Mouse (Mus musculus): Measurements from ENCODE around the gene 2510039O18Rik.

Gene 2510039O18Rik

GRCm38 (mm10) chr4:147936331-147936954 lies 4.3 kb upstream of the 2510039O18Rik start, which contains the start of gene Plod1:
TSS of gene Plod1 (minus strand) at chr4:147936767.
- DNase-seq (ENCODE audit: low spot score in 2 of 2): peak; percentile 52 to 72

DNA sequence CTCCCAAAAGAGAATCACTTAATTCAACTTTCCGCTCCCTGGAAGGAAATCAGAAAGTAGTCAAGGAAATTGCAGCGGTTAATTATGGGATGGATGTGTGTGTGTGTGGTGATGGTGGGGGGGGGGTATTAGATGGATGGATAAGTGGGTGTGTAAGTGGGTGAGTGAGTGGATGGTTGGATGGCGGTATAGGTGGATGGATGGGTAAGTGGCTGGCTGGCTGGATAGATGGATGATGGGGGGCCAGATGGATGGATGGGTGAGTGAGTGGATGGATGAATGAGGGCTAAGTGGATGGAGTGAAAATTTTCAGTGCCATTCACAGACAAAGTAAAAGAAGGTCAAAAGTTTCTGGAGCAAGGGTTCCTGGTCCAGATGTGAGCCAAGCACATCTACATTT lies 3.7 kb upstream of the 2510039O18Rik start:
- no peak for DNase-seq (ENCODE audit: low spot score in 2 of 2)

GRCm38 (mm10) chr4:147937486-147937885 lies 3.2 kb upstream of the 2510039O18Rik start:
- no peak for DNase-seq (ENCODE audit: low spot score in 2 of 2)

DNA sequence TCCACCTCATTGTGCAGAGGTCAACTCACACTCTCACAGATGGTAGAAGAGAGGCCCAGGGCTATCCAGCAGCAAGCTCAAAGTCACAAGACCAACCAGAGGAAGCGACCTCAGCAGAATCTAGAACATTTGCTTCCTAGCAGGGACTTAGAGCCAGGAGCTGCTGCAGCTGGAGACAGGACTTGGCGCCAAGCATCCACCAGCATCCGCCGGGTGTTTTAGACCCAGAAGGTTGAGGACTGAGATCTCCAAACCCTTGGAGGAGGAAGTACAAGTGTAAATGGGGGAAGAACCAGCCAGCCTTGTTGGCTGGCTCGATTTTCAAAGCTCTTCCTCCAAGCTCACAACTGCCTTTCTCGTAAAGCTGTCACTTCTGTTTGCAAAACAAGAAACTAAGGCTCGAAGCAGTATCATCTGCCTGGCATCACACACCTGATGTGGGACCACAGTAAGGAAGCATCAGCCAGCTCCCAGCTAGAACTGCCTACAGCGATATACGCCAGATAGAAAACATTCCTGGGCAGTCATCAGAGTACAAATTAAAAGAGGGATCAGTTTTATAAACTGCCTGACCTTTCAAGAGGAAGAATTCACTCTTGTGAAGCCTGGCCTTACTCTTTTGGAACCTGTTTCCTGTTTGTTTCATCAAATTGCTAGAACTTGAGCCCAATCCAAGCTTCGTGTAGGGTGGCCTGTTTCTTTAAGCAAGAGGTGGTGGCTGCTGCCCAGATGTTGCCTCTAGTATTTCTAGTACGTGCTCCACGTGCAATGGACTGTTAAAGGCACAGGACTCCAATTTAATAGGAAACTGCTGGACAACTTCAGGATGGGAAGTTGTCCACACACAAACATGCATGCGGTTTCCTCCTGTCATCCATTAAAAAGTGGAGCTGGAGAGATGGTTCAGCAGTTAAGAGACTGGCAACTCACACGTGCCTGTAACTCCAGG lies 2.3 kb upstream of the 2510039O18Rik start:
- DNase-seq (ENCODE audit: low spot score in 2 of 2): no peak

- no peak for DNase-seq (ENCODE audit: low spot score in 2 of 2)
Observed at GRCm38 (mm10) chr4:147940111-147940510, 584 bp upstream of the 2510039O18Rik start.

DNA sequence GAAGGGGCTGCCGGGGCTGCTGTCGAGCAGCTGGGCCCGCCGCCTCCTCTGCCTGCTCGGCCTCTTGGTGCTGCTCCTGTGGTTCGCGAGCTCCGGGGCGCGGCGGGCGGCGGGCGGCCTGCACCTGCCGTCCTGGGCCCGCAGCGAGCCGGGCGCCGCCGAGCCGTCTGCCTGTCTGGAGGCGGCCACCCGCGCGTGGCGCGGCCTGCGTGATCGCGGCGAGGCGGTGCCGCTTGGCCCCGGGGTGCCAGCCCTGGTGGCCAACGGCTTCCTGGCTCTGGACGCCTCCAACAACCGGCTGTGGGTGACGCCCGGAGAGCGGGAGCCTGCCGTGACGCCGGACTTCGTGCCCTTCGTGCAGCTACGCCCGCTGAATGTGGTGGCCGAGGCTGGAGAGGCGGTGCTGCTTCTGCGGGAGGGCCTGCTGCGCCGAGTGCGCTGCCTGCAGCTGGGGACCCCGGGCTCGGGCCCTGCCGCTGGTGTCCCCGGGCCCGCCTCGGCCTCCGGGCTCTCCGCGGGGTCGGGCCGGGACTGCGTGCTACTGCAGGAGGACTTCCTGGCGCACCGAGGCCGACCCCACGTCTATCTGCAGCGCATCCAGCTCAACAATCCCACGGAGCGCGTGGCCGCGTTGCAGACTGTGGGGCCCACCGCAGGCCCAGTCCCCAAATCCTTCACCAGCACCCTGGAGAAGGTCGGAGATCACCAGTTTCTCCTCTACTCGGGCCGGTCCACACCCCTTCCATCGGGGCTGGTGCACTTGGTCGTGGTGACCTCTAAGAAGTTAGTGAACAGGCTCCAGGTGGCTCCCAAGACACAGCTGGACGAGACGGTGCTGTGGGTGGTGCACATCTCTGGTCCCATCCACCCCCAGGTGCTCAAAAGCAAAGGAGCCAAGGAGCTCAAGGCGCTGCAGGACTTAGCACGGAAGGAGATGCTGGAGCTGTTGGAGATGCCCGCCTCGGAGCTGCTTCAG lies 638 bp downstream of the 2510039O18Rik start:
- DNase-seq (ENCODE audit: low spot score in 2 of 2): peak; percentile 37 to 56

- no peak for DNase-seq (ENCODE audit: low spot score in 2 of 2)
Observed at GRCm38 (mm10) chr4:147943005-147943404, 2.3 kb downstream of the 2510039O18Rik start.

DNA sequence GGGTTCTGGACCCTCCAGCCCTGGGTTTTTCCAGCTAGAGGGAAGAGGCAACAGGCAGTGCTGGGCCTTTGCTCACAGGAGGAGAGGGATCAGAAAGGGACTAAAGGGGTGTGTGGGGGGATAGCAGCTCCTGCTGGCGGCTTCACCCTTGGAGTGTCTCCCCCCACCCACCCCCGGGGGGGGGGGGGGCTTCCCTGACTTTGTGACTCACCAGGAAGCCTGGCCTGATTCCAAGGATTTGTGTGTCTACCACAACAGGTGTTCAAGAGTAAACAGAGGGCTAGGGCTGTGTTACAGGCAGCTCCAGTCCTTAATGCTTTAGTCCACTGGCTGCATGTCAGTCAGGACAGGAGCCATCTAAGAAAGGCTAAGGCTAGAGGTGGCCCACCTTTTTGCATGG lies 6.8 kb downstream of the 2510039O18Rik start:
- no peak for DNase-seq (ENCODE audit: low spot score in 2 of 2)

DNA sequence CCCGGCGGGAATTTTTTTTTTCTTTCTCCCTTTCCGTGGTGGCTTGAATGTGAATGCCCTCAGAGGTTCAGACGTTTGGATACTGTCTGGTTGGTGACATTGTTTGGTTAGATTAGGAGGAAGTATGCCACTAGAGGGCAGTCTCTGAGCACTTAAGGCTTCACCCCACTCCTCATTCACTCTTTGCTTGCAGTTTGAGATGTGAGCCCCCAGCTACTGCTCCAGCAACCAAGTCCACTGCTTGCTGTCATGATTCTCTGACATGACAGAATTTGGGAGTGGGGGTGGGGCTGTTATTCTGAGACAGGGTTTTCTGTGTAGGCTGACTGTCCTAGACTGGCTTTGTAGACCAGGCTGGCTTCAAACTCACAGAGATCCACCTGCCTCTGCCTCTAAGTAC lies 12.9 kb downstream of the 2510039O18Rik start:
- peak in 1 of 2 experiments; percentile 51 for DNase-seq (ENCODE audit: low spot score in 2 of 2)

- no peak for DNase-seq (ENCODE audit: low spot score in 2 of 2)
Observed at GRCm38 (mm10) chr4:147957141-147957540, 16.4 kb downstream of the 2510039O18Rik start.

GRCm38 (mm10) chr4:147959881-147960831 lies 19.5 kb downstream of the 2510039O18Rik start:
- peak; percentile 26 to 64 for DNase-seq (ENCODE audit: low spot score in 2 of 2)

DNA sequence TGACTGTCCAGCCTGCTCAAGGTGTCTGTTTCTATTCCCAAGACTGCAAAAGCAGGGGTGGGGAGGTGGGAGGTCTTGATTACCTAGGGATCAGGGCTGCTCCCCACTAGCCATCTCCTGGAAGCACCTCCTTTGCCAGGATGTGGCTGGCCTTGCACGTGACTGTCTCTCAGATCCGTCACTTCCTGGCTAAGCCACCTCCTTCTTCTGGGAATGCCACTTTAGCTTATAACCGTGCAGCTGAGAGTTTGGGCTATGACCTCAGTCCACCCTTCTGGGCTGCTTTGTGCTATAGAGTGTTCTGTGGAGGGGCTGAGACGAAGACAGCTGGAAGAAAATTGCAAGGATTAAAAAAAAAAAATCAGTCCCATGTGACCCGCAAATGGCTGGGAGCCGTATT lies 22.1 kb downstream of the 2510039O18Rik start:
- no peak for DNase-seq (ENCODE audit: low spot score in 2 of 2)

GRCm38 (mm10) chr4:147963623-147964022 lies 22.9 kb downstream of the 2510039O18Rik start:
- DNase-seq (ENCODE audit: low spot score in 2 of 2): no peak

DNA sequence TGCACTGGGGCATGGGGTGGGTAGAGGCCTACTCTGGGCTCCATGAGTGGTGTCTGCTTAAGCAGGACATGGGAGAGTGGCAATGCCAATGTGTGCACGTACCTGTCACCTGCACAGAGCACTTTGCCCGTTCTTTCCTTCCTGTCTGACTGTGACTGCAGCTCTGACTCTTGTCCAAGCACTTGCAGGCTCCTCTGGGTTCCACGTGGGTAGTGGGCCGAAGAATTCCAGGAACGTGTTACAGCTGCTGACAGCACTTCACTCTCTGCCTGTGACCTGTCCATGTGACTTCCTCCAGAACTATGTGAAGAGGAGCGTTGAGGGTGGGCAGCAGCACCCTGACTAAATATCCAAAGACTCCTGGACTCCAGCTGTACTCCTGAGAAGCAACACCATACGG lies 25.0 kb downstream of the 2510039O18Rik start:
- no peak for DNase-seq (ENCODE audit: low spot score in 2 of 2)

GRCm38 (mm10) chr4:147968816-147969215 lies 28.1 kb downstream of the 2510039O18Rik start:
- no peak for DNase-seq (ENCODE audit: low spot score in 2 of 2)

GRCm38 (mm10) chr4:147969337-147969736 lies 28.6 kb downstream of the 2510039O18Rik start:
- no peak for DNase-seq (ENCODE audit: low spot score in 2 of 2)

GRCm38 (mm10) chr4:147976237-147976636 lies 35.5 kb downstream of the 2510039O18Rik start:
- no peak for DNase-seq (ENCODE audit: low spot score in 2 of 2)

- no peak for DNase-seq (ENCODE audit: low spot score in 2 of 2)
Observed at GRCm38 (mm10) chr4:147977726-147978125, 37.0 kb downstream of the 2510039O18Rik start.

DNA sequence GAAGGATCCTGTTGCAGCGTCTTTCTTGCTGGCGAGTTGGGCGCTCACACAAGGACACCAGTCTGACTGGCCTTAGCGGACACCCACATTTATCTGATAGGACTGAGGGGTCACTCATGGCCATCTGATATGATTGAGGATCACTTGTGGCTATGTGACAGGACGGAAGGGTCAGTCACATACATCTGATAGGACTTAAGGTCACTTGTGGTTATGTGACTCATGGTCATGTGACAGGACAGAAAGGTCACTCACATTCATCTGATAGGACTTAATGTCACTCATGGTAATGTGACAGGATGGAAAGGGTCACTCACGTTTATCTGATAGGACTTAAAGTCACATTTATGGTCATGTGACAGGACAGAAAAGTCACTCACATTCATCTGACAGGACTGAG lies 37.7 kb downstream of the 2510039O18Rik start:
- DNase-seq (ENCODE audit: low spot score in 2 of 2): no peak

- DNase-seq (ENCODE audit: low spot score in 2 of 2): no peak
Observed at GRCm38 (mm10) chr4:147979441-147979860, 38.8 kb downstream of the 2510039O18Rik start.

All from thymus, postnatal 10 days (tissue).